Mouse (Mus musculus): ENCODE measurements around the gene Snd1.

GRCm38 (mm10) chr6:28697214-28697613 lies 222.3 kb downstream of the Snd1 start:
- TF ChIP-seq MAFK (IDR thresholded peaks at IDR 0.05; ENCODE audit: insufficient read depth, low read depth, low read length) (no peak), HCFC1 (IDR thresholded peaks at IDR 0.05; ENCODE audit: borderline replicate concordance, insufficient read depth, low read length) (no peak), ZNF384 (IDR thresholded peaks at IDR 0.05; ENCODE audit: low read depth, low read length) (no peak), CHD2 (IDR thresholded peaks at IDR 0.05; ENCODE audit: low read depth, low read length) (no peak), ZC3H11A (IDR thresholded peaks at IDR 0.05; ENCODE audit: borderline replicate concordance, low read depth, low read length) (no peak)
